Mouse (Mus musculus) megakaryocyte, embryonic 14.5 days (primary cell): ENCODE measurements at regions not wholly inside any gene's neighbourhood (a gene's known extent, or its start where the extent isn't known, plus 50 kb on each side); places are given as distances from the start of the nearest gene placed in this dataset.

ENCODE experiments used
- H3K27me3 ChIP-seq: replicated peaks from 2 replicates; pipeline ENCODE3; 2012; ENCODE audit warnings: inconsistent platforms
- H3K36me3 ChIP-seq: replicated peaks from 2 replicates; pipeline ENCODE3; 2012; ENCODE audit warnings: low read length, inconsistent platforms, mixed read lengths
- H3K4me1 ChIP-seq: 2 replicates; pipeline ENCODE4 v1.6.1; 2012; ENCODE audit warnings: inconsistent platforms
- H3K4me3 ChIP-seq: replicated peaks from 2 replicates; pipeline ENCODE3; 2012; ENCODE audit warnings: moderate library complexity, mild to moderate bottlenecking, inconsistent platforms
- H3K9me3 ChIP-seq: 2 replicates; pipeline ENCODE4 v1.6.1; 2012; ENCODE audit warnings: inconsistent platforms
- FLI1 ChIP-seq: IDR thresholded peaks from 2 replicates; pipeline ENCODE4 v1.6.1; 2012; ENCODE audit warnings: low read length, inconsistent platforms, mixed read lengths
- GATA1 ChIP-seq: IDR thresholded peaks from 3 replicates; pipeline ENCODE4 v1.6.1; 2012; ENCODE audit warnings: mixed read lengths, low read length, inconsistent platforms, borderline replicate concordance

DNA sequence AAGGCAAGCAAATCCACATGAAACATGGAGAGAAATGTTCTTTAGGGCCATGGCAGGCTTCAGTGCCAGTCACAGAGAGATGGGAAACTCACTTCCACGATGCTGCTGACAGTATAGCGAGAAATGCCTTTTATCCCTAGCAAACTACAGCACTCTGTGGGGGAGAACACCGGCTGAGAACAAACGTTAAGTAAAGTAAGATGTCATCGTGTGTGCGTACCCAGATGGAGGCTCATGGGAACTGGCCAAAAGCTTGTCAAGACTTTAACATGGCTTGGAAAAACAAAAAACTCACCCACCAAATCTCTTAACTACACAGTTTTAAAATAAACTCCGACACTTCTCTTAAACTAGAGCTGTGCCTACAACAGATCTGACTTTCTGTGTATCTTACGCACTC lies 106.3 kb upstream of the Irs2 start:
- H3K36me3 ChIP-seq, result no peaks in the 10 kb centered on the region
- H3K27me3 ChIP-seq, result peaks cover 4% of the 10 kb centered on the region
- no peak overlapping the region for H3K4me3 ChIP-seq
- H3K4me1 ChIP-seq, result peaks cover 75% of the 10 kb centered on the region
- H3K9me3 ChIP-seq, result no peaks in the 10 kb centered on the region
- TF ChIP-seq GATA1 (no peak), FLI1 (no peak)

DNA sequence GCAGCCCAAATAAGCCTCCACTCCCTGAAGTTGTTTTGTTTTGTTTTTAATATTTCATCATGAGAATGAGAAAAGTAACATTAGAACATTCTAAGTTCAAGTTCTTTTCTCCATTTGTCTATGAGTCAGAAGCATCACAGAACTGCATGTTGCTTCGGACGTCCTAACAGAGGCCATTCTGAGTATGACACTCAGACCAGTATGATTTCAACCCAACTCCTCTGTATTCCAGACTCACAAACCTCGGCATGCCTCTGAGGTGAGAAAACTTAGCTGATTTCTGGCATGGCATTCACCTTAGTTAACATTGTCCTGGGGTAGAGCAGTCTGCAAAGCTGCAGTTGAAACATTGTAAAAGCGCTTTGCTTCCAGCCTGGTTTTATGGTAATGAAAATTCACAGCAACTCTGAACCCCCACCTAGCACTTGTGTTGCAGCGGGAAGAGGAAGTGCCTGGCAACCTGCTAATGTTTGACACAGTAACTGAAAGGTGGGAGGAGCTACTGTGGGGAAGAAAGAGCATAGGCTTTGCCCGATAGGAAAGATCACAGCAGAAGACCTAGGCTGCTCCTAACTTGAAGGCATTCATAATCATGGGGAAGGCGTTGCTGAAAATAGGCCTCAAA lies 104.8 kb upstream of the Irs2 start:
- Histone ChIP-seq H3K9me3 (no peaks in the 10 kb centered on the region), H3K27me3 (peaks cover 2% of the 10 kb centered on the region), H3K4me3 (no peak overlapping the region), H3K36me3 (no peaks in the 10 kb centered on the region), H3K4me1 (peaks cover 81% of the 10 kb centered on the region)
- no peak for TF ChIP-seq GATA1
- no peak for TF ChIP-seq FLI1

DNA sequence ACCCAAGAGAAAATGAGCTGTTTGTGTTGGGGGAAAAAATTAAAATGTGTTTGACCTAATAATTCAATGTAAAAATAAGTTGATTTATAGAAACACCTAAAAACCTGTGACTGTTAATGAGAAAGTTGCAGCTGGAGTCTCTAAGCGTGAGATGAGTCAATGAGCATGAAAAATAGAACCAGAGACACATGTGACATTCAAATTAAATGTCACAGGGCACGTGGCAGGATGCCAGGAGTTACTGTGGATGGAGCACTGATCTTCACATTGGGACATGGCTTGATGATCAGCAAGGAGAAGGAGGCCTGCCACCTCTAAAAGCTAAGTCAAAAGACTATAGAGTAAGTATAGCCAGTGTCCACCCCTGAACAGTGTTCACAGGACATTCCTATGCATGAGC lies 103.7 kb upstream of the Irs2 start:
- Histone ChIP-seq H3K9me3 (no peaks in the 10 kb centered on the region), H3K4me1 (peaks cover 81% of the 10 kb centered on the region), H3K27me3 (no peaks in the 10 kb centered on the region), H3K36me3 (no peaks in the 10 kb centered on the region), H3K4me3 (no peak overlapping the region)
- no peak for TF ChIP-seq GATA1
- TF ChIP-seq FLI1, result no peak

DNA sequence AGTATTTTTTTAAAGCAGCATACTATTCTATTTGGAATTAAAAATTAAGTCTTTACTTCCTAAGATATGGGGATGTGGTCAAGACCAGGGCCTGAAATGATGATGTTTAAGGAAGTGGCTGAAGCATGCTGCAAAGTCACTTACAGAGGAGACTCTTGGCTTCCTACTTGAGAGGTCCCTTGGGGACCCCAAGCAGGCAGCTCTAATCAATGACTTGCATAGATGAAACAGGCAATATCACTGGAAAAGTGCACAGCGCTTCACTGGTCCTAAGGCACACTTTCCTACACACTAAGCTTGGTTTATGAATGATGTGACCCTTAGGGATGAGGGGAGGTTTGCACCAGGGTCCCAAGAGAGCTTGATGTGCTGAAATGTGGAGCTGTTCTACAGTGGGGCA lies 99.2 kb upstream of the Irs2 start:
- Histone ChIP-seq H3K4me3 (no peak overlapping the region), H3K4me1 (peaks cover 72% of the 10 kb centered on the region), H3K27me3 (peaks cover 5% of the 10 kb centered on the region), H3K36me3 (no peaks in the 10 kb centered on the region), H3K9me3 (no peaks in the 10 kb centered on the region)
- no peak for TF ChIP-seq GATA1
- no peak for TF ChIP-seq FLI1

DNA sequence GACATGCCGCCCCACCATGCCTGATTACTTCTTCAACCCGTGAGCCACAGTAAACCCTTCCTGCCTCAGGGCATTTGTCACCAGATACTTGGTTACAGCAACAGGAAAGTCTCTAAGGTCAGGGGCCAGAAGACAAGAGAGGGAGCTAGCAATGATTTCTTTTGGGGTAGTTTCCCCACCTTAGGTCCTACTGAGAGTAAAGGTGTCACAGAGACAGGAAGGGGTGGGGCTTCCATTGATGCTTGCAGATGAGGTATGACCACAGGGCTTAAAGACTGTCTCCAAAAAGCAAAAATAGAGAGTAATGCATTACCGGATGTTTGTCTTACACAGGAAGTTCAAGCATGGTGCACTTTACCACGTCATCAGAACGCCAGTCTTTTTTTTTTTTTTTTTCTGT lies 98.8 kb upstream of the Irs2 start:
- no peak for TF ChIP-seq FLI1
- no peak for TF ChIP-seq GATA1
- no peaks in the 10 kb centered on the region for H3K9me3 ChIP-seq
- peaks cover 5% of the 10 kb centered on the region for H3K27me3 ChIP-seq
- no peak overlapping the region for H3K4me3 ChIP-seq
- peaks cover 69% of the 10 kb centered on the region for H3K4me1 ChIP-seq
- H3K36me3 ChIP-seq, result no peaks in the 10 kb centered on the region

DNA sequence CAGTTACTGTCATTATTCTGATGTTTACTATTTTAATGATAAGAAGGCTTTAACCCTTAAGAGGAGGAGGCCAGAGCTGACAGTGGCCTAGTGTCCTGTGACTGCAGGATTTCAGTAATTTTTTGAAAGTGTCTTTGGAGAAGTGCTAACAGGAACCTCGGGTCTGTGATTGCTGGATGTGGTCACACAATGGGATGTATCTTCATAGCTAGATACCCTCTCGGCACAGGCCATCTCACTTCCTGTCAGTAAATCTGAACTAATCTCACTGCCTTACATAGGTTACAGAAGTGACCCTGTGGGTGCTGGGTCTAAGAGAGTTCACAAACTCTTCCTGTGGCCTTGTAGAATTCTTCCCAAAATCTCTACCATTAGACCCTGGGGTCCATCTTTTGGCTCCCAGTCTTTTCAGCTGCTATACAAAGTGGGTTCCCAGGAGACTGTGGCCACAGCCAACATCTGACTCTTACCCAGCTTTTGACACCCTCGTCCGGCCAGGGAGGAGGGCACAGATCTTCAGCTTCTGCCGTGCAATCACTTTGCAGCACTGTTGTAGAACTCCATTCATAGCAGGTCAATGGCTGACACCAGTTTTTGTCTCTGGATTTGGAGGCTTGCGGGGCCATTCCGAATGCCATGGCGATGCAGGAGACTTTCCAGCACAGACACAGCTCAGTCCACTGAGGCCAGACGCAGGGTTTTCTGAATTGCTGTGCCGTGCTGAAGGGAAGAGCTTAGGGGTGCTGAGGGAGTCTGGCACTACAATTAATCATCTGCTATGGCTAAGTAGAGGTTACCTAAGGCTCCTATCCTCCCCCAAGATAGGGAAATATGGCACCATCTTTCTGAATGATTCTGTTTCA lies 95.7 kb upstream of the Irs2 start:
- no peaks in the 10 kb centered on the region for H3K9me3 ChIP-seq
- peaks cover 70% of the 10 kb centered on the region for H3K4me1 ChIP-seq
- no peak overlapping the region for H3K4me3 ChIP-seq
- H3K36me3 ChIP-seq, result no peaks in the 10 kb centered on the region
- no peak for TF ChIP-seq GATA1
- no peak for TF ChIP-seq FLI1
- H3K27me3 ChIP-seq, result peaks cover 5% of the 10 kb centered on the region

DNA sequence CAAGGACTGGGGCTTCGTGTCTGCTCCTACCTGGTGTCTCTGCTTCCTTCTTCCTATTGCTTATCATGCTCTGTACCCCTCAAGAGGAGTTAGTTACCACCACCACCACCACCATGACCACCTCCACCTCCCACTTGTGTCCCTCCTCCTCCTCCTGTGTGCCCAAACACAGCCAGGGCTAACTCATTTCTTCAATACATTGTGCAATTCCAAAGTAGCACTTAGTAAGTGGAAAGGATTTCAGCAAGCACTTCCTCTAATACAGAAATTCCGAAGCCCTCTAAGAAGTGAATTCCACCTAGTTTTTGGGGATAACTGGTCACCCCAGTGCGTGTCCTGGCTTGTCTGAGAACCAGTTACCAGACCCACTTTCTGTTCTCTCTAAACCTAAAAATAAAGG lies 92.1 kb upstream of the Irs2 start:
- no peak for TF ChIP-seq FLI1
- no peak for TF ChIP-seq GATA1
- Histone ChIP-seq H3K27me3 (peaks cover 5% of the 10 kb centered on the region), H3K9me3 (no peaks in the 10 kb centered on the region), H3K4me3 (no peak overlapping the region), H3K36me3 (no peaks in the 10 kb centered on the region), H3K4me1 (peaks cover 77% of the 10 kb centered on the region)

DNA sequence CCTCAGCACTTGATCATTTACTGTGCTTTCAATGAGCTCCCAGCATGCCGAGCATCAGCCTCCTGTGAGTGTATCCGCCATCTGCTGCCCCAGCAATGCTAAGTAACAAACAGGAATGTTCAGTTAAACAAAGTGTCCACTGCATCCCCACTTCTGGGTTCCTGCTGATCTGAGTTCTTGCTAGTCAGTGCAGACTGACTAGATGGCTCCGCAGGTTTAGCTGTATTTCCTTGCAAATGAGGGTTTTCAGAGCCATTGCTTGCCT lies 91.3 kb upstream of the Irs2 start:
- H3K36me3 ChIP-seq, result no peaks in the 10 kb centered on the region
- no peak for TF ChIP-seq GATA1
- TF ChIP-seq FLI1, result no peak
- H3K27me3 ChIP-seq, result peaks cover under 1% of the 10 kb centered on the region
- peaks cover 78% of the 10 kb centered on the region for H3K4me1 ChIP-seq
- no peak overlapping the region for H3K4me3 ChIP-seq
- H3K9me3 ChIP-seq, result no peaks in the 10 kb centered on the region

DNA sequence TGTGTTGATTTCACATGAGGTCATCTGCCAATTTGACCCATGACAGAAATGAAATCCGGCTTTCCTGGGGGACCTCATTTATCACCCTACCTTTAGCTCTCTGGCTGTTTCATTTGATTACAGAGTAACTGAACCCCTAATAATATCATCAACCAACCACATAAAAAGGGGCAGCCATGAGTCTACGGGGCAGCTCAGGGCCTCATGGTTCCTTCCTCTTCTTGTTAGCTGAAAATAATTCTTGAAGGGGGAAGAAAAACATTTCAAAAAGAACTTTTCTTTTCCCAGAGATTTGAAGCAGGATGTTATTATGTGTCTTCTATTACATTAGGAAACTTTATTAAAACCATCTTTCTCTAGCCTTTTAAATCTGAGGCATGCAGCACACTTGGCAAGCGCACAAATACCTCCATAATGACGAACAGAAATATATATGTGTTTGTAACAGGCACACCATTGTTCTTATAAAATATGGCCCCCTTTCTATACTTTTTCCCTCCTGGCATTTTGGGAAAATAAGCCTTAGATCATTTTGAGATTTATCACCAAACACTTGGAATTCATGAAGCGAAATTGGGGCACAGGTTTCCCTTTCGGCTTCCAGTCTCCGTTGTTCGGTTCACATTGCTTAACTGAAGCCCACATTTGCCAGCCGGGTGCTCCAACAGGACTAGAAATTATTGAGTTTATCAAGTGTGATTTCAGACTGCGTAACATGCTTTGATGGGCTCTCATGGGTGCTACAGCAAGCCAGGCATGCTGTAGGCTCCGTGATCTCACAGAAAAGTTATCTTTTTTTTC lies 90.7 kb upstream of the Irs2 start:
- Histone ChIP-seq H3K9me3 (no peaks in the 10 kb centered on the region), H3K4me1 (peaks cover 78% of the 10 kb centered on the region), H3K27me3 (no peaks in the 10 kb centered on the region), H3K4me3 (peak overlapping the region; percentile 48), H3K36me3 (no peaks in the 10 kb centered on the region)
- TF ChIP-seq FLI1, result no peak
- no peak for TF ChIP-seq GATA1
